Mouse (Mus musculus) gonadal fat pad, adult 2 months (tissue): ENCODE measurements around the gene Fgfr2. TPM values are rescaled to one million over a fixed set of nuclear protein-coding genes. Genes with fewer than 3 reads are reported as not detected.
"Not testable (repeated sequence)": the region's sequence is repeated elsewhere in the genome, so short reads cannot be mapped to it uniquely, and the experiment has no call there.

ENCODE experiments used
- DNase-seq: peaks from one replicate; pipeline ENCODE4 v3.0.0-alpha.2; 2012; ENCODE audit warnings: low read depth
- polyA plus RNA-seq: library from polyadenylated mRNA; depleted of rRNA; stranded (reverse); fragments of >200 nt; gene quantifications from 2 replicates; pipeline ENCODE4 v1.2.3, GENCODE M21; 2012

Fgfr2 gene
- polyA plus RNA-seq, 1 experiment: 33.3 TPM

- DNase-seq: no peak
These were observed 2502.1 kb downstream of the Fgfr2 start for GRCm38 (mm10) chr7:130621068-130621467.

DNA sequence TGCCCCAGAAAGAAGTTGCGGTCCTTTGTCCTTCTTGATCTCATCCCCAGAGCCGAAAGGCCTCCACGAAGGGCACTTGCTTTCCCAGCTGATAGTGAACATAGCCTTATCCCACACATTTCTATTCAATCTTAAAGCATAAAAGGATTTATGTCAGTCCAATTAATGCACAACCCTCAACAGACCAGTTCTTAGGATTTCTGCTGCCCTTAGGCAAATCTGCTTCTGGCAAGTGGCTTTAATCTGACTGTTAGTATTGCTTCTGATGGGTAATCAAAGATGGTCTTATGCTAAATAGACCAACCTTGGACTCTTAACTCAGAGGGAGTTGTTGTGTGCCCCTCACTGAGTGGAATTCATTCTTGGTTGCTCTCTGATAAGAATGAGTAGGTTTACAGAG lies 2505.6 kb downstream of the Fgfr2 start:
- DNase-seq: no peak

GRCm38 (mm10) chr7:130613973-130614372 lies 2509.2 kb downstream of the Fgfr2 start:
- DNase-seq: no peak

- no peak for DNase-seq
These were observed 2516.2 kb downstream of the Fgfr2 start for GRCm38 (mm10) chr7:130606958-130607357.

DNA sequence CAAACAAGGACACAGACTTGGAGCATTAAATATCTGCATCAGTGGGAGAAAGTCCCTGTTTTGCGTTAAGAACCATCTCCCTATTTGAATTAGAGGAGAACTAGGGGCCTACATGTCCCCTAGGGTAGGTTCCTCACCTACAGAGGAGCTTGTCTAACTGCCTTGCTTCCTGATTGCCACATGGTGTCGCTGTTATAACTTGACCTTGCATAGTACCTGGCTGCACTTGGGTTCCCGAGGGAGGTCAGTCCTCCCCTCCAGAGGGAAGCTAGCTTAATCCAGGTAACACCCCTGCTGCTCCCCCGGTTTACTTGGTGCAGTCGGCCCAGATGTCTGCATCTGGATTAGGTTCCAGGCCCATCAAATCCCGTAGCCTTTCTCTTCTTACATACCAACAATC lies 2518.0 kb downstream of the Fgfr2 start:
- no peak for DNase-seq

DNA sequence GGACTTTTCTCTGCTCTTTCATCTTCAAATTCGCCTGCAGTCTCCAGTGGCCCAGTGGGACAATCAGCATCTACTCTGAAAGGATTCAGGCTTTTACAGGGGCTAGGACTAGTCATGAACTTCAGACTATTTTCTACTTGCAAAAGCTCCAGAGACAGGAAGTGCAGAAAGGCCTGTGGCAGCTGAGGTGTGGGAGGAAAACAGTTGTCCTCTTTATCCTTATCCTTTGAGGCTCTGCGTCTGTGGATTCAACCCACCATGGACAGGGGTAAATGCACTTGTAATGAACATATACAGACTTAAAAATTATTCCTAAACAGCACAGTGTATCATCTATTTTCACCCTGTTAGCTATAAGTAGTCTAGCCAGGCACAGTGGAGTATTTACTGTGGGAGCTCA lies 2518.8 kb downstream of the Fgfr2 start:
- no peak for DNase-seq

DNA sequence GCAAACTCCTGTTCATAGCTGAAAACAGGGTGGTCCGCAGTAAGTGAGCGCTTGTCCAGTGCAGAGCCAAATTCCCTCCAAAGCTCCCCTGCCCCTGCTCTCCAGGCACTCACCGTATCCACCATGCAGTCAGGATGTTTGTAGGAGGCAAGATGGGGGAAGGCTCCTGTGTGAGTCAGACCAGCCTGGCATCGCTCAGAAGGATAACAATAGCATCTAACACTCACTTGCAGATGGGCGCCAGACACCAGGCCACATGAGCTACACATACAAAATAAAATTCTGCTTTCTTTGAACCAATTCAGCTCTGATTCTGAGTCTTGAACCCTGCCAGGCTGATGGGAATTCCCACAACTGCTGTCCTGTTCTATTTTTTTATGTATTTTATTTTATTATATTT lies 2519.6 kb downstream of the Fgfr2 start:
- no peak for DNase-seq

- no peak for DNase-seq
These were observed 2520.3 kb downstream of the Fgfr2 start for GRCm38 (mm10) chr7:130602804-130603203.

DNA sequence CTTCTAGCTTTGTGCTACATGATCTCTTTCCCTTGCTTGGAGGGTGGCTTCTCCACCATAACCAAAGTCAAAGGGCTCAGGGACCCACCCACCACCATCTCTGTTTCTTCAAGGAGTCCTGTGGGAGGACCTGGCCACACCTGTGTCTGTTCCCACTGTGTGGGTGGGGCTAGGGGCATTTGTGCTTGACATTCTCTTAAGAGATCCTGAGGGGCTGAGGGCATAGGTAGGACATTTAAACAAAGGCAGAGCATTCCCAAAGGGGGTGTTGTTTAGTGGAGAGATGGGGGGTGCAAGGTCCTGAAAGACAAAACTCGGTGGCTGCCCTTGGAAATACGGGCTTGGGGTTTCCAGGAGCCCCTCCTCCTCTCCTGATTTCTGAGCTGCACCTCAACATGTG lies 2522.6 kb downstream of the Fgfr2 start:
- no peak for DNase-seq

- DNase-seq: no peak
These were observed 2523.1 kb downstream of the Fgfr2 start for GRCm38 (mm10) chr7:130600074-130600473.

- DNase-seq: no peak
These were observed 2525.6 kb downstream of the Fgfr2 start for GRCm38 (mm10) chr7:130597546-130597945.

GRCm38 (mm10) chr7:130596079-130596855 lies 2526.9 kb downstream of the Fgfr2 start:
- not testable (repeated sequence) for DNase-seq

- DNase-seq: not testable (repeated sequence)
These were observed 2529.5 kb downstream of the Fgfr2 start for GRCm38 (mm10) chr7:130593375-130594239.

DNA sequence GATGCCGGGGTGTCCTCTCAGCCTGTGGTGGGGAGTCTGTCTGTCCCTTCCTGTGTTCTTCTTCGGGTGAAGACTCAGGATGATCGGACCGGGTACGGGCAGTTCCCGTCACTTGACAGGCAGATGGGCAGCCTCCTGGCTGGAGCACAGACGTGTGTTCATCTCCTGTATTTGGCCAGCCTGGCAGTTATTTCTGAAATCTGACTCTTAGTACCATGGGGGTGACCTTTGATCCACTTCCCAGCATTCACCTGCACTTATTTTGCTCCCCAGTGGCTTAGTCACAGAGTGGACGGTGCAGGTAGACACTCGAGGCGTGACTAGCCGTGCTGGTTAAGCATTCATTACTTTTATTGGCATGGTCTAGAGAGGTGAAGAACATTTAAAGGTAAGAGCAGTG lies 2530.2 kb downstream of the Fgfr2 start:
- DNase-seq: not testable (repeated sequence)

DNA sequence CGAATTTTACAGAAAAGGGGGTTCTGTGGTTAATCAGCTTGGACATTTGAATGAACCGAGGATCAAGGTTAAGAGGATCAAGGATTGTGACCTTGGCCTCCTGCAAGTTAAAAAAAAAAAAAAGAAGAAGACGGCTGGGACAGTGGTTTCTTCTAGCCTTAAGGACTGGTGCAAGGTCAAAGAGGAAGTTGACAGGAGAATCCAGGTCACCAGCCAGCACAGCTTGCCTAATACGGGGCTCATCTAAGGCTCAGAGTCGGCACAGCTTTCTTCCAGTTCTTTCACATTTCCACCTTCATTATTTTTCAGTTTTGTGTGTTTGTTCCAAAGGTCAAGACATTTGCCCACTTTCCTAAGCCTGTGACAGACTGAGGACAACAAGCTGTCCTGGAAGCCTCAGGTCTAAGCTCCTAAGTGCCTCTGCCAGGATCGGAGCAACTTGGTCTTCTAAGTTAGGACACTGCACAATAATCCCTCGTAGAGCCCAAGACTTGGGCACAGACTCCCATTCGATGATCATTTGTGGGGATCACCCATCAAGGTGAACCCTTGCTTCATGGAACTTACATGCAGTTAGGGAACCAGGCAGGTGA lies 2532.2 kb downstream of the Fgfr2 start:
- no peak for DNase-seq

- no peak for DNase-seq
These were observed 2532.9 kb downstream of the Fgfr2 start for GRCm38 (mm10) chr7:130590081-130590828.

DNA sequence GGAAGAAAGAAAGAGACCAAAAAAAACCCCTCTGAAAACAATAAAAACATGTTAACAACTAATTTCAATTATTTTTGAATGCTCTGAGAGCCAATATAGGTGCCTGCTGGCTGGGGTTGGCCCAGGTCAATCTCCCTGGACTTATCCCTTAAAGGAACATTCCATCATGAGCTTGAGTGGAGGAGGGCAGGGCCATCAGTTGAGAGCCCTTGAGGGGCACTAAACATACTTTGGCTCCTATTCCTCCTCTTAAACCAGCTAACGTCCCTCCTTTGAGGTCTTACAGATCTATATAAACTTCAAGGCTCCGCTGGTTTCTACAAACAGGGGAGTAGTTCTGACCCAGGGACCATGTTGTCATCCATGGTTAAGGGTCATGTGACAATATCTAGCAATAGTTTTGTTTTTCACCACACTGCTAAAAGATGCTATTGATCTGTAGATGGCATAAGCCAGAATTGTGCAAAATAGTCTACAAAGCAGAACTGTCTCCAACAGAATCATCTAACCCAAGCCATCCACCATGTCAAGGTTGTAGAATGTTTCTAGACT lies 2536.6 kb downstream of the Fgfr2 start:
- DNase-seq: no peak

DNA sequence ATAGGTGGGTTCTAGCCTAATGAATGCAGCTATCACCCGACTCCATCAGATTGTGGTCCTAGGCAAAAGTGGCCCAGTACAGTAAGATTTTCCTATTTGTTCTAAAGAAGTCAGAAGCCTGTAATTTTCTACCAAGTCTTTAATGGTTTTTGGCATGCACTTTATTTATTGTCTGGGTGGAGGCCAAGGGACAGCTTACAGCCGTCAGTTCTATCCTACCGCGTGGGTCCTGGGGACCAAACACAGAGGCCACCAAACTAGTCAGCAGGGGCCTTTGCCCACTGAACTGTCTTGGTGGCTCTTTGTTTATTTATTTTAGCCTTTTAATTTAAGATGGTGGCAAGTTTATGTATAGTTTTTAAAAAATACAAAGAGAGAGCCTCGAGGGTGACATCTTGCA lies 2544.5 kb downstream of the Fgfr2 start:
- DNase-seq: no peak

DNA sequence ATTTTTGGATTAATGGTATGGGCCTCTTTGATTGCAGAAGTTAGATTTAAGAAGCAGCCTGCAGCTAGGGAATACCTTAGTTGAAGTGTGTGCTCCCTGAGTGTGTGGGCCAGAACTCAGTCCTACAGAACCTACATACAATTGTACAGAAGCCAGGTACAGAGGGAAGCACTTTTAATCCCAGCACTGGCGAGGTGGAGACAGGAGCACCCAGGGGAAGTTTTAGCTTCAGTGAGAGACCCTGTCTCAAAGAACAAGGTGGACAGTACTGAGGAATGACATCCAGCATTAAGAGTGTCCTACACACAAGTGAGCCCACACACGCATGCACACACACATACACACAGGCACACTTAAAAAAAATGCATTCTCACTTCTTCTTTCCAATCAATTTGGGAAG lies 2545.1 kb downstream of the Fgfr2 start:
- no peak for DNase-seq

DNA sequence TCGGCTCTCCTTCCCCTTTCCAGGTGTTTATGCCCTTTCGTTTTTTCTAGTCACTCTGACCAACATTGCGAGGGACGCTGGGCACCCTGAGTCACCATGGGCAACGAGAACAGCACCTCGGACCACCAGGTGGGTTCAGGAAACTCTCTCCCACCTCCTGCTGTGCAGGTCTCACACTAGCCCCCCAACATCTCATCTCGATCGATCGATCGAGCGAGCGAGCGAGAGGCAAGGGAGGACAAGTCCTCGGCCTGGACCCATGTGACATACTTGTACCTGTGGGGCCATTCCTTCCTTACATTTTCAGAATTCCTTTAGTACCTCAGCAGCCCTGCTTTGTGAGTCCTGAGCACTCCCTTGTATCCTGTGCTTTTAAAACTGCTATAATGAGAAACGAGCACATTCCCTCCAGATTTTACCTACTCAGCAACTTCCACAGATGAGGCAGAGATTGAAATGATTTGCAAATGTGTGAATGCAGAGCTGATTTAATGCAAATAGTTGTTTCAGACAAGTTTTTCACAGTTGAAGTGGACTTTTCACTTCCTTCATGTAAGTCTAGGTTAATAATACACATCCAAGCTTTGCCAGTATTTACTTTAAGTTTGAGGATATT lies 2545.7 kb downstream of the Fgfr2 start, which contains the start of gene Tacc2:
Gene Tacc2 (plus strand): TSS at position 51 of the 616 bp plus-strand sequence.
- DNase-seq: no peak

GRCm38 (mm10) chr7:130576981-130577380 lies 2546.2 kb downstream of the Fgfr2 start:
- DNase-seq: no peak
